Mouse (Mus musculus) E14TG2a.4 (cell line): ENCODE measurements around the gene Nup50.

Source experiments
- H3K27me3 ChIP-seq: 2 replicates; pipeline ENCODE4 v1.6.1; 2014; ENCODE audit warnings: low read length, control low read depth; ENCODE audit not compliant: insufficient read depth
- H3K36me3 ChIP-seq: 2 replicates; pipeline ENCODE4 v1.6.1; 2014; ENCODE audit warnings: low read length, control low read depth; ENCODE audit not compliant: insufficient read depth
- H3K4me1 ChIP-seq: replicated peaks from 2 replicates; pipeline ENCODE4 v1.6.1; 2014; ENCODE audit warnings: low read depth, low read length, control low read depth
- H3K4me3 ChIP-seq: replicated peaks from 2 replicates; pipeline ENCODE4 v1.5.1; 2014; ENCODE audit warnings: mild to moderate bottlenecking, low read length
- H3K9me3 ChIP-seq: 2 replicates; pipeline ENCODE4 v1.6.1; 2014; ENCODE audit warnings: low read length, control low read depth
- CTCF ChIP-seq: conservative IDR thresholded peaks from 2 replicates; pipeline ENCODE4 v1.5.1; 2014; ENCODE audit warnings: low read length
- NANOG ChIP-seq: IDR thresholded peaks from 2 replicates; pipeline ENCODE4 v1.6.1; 2014; ENCODE audit warnings: borderline replicate concordance, low read length, mixed read lengths
- POU5F1 ChIP-seq: IDR thresholded peaks from 2 replicates; pipeline ENCODE4 v1.6.1; 2014; ENCODE audit warnings: low read length, borderline replicate concordance

Nup50 gene

DNA sequence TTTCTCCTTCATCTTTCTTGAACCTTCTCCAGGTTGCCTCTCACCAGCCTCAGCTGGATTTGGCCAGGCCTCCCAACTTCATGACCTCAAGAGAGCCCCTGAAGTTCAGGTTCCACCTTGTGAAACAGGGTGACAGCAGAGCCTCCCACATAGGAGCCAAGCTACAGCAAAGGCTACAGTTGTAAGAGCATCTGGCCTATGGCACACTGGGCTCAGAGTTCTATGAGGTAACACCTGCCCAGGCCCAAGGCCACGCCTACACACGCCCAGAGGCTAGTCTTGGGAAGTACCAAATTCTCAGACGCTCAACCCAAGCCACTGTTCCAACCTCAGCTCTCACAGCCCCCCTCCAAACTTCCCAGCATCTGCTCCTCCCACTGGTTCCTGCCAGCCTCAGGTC, 59.7 kb downstream of the Nup50 start:
- peaks cover 5% of the 10 kb centered on the region; the same call in 1 of the 2 replicates for H3K36me3 ChIP-seq
- no peaks in the 10 kb centered on the region for H3K9me3 ChIP-seq
- no peak overlapping the region for H3K4me3 ChIP-seq
- H3K4me1 ChIP-seq = peaks cover 30% of the 10 kb centered on the region
- TF ChIP-seq POU5F1 (no peak), CTCF (no peak), NANOG (no peak)
- H3K27me3 ChIP-seq = peaks cover 22% of the 10 kb centered on the region

DNA sequence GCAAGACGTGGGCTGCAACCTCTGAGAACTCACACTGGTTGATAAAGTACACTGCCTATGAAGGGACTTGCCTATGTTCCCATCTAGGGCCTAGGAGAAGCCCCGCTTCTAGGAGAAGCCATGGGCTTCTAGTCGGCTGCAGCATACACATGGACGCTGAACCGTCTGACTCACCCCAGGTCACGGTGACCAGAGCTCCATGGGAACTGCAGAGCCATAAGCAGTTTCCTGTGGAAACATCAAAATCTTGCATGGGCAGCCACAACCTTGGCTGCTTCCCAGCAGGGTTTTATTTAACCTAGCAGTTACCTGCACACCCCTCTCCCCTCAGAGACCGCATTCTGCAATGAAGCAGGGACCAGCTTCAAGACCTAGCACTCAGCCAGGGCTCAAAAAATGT, 60.5 kb downstream of the Nup50 start:
- Histone ChIP-seq H3K4me1 (peaks cover 36% of the 10 kb centered on the region), H3K36me3 (peaks cover 5% of the 10 kb centered on the region; the same call in 1 of the 2 replicates), H3K9me3 (no peaks in the 10 kb centered on the region), H3K4me3 (no peak overlapping the region), H3K27me3 (peaks cover 26% of the 10 kb centered on the region)
- TF ChIP-seq NANOG = no peak
- no peak for TF ChIP-seq CTCF
- no peak for TF ChIP-seq POU5F1

DNA sequence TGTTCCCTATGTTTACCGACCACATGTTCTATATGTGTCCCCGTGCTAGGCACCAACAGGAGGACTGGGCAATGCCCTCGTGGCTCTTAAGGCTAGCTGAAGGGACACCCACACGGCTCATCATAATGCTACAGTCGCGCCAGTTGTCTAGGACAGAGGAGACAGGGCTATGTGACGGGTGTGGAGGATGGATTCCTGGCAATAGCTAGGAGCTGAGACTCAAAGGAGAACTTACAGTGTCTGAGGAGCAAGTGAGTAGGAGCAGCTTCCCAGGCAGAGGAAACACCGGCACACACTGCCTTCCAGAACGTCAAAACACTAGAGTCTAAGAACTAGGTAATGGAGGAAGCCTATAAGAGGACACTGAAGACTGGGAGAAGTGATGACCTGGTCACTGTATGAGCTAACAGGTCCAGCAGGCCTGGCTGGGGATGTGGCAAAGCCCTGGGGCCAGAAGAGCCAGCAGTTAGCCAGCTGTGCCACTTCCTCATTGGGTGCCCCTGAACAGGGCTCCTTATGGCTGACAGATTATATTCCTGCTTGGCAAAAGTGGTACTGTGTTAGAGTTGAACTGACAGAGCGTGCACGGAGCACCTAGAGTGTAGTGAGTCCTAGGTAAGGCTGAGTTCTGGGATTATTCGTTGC, 62.4 kb downstream of the Nup50 start:
- TF ChIP-seq NANOG = no peak
- no peak for TF ChIP-seq CTCF
- TF ChIP-seq POU5F1 = no peak
- Histone ChIP-seq H3K4me3 (no peak overlapping the region), H3K27me3 (peaks cover 37% of the 10 kb centered on the region), H3K36me3 (peaks cover 5% of the 10 kb centered on the region; the same call in 1 of the 2 replicates), H3K4me1 (peaks cover 40% of the 10 kb centered on the region), H3K9me3 (no peaks in the 10 kb centered on the region)

DNA sequence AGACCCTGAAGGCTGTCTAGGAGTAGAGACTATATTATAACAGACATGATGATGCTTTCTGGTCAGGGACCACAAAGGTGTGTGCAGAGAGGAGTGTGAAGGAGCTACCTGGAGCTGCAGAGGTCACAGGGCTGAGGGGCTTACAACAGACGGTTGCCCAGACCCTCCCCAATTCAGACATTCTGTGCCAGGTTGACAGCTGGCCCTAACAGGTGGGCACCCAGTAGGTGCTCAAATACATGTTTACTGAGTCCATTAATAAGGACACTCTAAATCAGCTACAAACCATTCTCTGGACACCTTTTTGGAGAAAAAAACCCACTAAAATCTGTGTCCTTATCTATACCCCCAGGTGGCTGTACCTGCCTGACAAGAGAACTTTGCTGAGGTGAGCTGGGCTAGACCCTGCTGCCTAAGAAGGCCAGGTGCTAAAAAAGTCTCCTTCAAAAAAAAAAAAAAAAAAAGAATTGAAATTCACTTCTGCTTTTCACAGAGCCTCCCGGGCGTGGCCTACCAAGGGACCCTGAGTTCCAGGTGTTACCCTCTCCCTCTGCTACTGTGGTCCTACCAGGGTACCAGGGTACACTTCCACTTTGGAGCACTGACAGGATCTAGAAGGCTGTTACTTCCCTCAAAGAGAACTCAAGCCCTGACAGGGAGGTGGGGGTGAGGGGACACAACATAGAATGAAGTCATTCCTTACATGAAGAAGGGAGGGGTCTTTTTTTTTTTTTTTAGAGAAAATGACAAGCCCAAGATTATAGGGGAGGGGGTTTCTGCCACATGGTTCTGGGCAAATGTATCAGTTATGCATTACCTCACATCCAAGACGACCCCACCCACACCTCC, 63.2 kb downstream of the Nup50 start:
- no peaks in the 10 kb centered on the region for H3K9me3 ChIP-seq
- peaks cover 37% of the 10 kb centered on the region for H3K27me3 ChIP-seq
- TF ChIP-seq NANOG = no peak
- no peak for TF ChIP-seq CTCF
- no peak for TF ChIP-seq POU5F1
- peaks cover 5% of the 10 kb centered on the region; the same call in 1 of the 2 replicates for H3K36me3 ChIP-seq
- peak overlapping the region; percentile 87 for H3K4me3 ChIP-seq
- H3K4me1 ChIP-seq = peaks cover 40% of the 10 kb centered on the region

DNA sequence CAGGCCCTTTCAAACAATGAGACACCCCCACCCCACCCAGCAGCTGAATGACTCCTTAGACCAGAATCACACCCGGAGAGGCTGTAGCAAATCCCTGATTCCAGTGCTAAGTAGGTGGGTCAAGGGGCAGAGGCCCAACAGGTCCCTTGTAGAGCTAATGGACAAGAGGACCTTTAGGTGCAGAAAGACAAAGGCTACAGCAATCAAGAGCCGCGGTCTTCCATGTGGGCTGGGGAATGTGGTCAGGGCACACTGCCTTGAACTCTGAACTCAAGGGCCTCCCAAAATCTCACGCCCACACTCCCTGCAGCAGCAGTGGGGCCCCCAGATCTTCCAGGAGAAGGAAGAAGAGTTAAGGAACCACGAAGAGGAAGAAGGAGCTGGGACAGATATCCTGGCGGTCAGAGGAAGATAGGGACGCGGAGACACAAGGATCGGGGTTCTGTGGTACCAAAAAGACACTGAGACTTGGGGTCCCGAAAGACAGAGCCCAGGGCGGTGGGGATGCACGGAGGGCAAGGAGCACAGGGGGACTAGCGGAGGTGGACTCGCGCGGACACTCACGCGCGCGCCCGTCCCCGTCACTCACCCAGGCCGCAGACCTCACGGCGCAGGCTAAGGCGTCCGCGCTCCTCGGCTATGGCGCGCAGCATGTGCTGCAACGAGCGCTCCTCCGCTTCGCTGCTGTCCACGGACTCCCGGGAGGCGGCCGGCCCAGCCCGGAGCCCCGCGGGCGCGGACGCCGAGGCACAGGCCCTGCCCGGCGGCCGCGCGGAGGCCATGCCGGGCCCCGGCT, 64.0 kb downstream of the Nup50 start:
- Histone ChIP-seq H3K4me3 (peak overlapping the region; percentile 87), H3K27me3 (peaks cover 37% of the 10 kb centered on the region), H3K4me1 (peaks cover 40% of the 10 kb centered on the region), H3K36me3 (peaks cover 5% of the 10 kb centered on the region; the same call in 1 of the 2 replicates), H3K9me3 (no peaks in the 10 kb centered on the region)
- no peak for TF ChIP-seq NANOG
- no peak for TF ChIP-seq CTCF
- TF ChIP-seq POU5F1 = no peak

DNA sequence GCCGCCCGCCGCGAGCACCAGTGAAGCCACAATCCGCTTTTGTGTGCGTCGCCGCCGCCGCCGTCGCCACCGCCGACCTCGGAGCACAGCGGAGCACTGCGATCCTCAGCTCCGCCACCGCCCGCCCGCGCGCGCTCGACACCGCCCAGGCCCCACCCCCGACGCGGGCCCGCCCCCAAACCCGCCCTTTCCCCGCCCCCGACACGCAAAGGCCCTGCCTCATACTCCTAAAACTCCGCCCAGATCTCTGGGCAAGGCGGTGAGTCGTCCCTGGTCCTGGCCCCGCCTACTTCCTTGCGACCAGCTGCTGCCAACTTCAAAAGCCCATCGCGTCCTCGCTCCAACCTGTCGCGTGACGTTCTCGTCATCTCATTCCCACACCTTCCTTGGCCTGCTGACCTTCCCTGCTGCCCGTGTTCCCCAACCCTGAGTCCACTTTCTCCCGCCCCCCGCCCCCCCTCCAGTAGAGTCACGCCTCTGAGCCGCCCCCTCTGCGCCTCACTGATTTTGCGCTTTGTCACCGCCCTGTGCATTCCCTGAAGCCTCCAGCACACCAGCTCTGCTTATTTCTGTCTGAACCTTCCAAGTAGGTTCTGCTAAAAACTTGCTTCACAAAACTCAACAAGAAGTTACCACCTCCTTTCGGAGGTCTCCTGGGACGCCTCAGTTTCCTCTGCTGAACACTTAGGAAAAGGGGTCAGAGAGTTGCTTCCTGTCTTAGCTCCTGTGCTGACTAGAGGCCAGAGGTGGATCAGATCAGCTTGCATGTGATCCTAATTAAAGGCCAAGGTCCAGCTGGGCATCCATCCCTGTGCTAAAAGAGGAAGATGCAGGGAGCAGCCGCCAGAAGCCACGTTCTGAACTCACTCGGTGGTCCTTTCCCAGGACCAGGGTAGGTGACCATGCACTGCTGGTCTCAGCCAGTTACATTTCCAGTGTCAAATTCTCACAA, 64.9 kb downstream of the Nup50 start, which contains the start of gene 5031439G07Rik:
Gene 5031439G07Rik, minus strand, starts transcription at position 678 of the 952 bp plus-strand sequence.
- Histone ChIP-seq H3K9me3 (no peaks in the 10 kb centered on the region), H3K36me3 (peaks cover 5% of the 10 kb centered on the region; the same call in 1 of the 2 replicates), H3K27me3 (peaks cover 37% of the 10 kb centered on the region), H3K4me3 (peak within 1 kb of the TSS; percentile 87), H3K4me1 (peaks cover 34% of the 10 kb centered on the region)
- TF ChIP-seq CTCF (no peak), POU5F1 (no peak), NANOG (no peak)

DNA sequence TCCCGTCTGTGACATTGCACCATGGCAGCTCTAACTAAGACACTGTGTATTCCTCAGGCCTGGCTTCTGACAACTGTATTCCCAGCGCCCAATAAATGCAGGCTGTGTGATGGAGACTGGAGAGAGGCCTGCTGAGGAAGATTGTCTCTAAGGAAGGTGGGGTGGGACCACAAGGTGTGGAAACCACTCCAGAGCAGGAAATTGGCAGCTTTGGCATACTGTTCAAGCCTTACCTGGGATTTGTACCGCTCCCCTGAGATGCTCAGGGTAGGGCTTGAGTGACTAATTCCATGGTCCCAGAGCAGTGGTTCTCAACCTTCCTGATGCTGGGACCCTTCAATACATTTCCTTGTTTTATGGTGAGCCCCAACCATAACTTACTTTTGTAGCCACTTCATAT, 65.9 kb downstream of the Nup50 start:
- peaks cover 31% of the 10 kb centered on the region for H3K4me1 ChIP-seq
- H3K4me3 ChIP-seq = no peak overlapping the region
- peaks cover 37% of the 10 kb centered on the region for H3K27me3 ChIP-seq
- TF ChIP-seq NANOG (no peak), CTCF (no peak), POU5F1 (no peak)
- H3K9me3 ChIP-seq = no peaks in the 10 kb centered on the region
- peaks cover 5% of the 10 kb centered on the region; the same call in 1 of the 2 replicates for H3K36me3 ChIP-seq
